Mouse (Mus musculus): ENCODE results near the gene Gm5901. TPM values are rescaled to one million over a fixed set of nuclear protein-coding genes. Genes with fewer than 3 reads are reported as not detected.
"Not testable (repeated sequence)": the region's sequence is repeated elsewhere in the genome, so short reads cannot be mapped to it uniquely, and the experiment has no call there.

Gene Gm5901
- total and polyA plus RNA-seq, 2 experiments from 2014 or later, result not detected

DNA sequence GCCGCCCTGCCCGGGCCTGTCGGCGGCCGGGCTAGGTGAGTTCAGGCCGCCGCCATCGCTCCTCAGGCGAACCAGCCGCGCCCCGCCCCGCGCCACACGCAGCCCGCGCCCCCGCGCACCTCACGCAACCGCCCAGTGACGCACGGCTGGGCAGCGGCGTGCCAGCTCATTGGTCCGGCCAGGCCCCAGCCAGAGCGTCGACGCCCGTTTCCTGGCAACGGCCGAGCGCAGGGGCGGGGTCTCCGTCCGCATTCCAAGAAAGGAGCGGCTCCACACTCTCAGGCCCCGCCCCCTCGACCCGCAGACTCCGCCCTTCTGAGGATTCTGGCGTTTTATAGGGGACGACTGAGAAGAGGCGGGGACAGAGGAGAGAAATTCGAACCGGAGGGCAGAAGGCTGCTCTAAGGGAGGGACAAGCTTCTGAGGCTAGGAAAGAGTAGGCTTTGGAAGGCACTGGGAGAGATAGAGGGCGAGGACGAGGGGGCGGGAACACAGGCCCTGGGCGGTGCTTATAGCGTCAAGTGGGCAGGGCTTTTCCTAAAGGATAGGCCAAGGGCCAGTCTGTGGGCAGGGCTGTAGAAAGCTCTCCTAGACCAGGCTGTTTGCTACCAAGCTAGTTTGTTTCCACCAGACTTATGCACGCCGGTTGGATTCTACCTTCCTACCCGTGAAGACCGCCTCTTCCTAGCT lies 25.2 kb downstream of the Gm5901 start, which contains the start of gene Fam160a2:
Gene Fam160a2, minus strand, starts transcription at position 120 of the 690 bp plus-strand sequence.
- Histone ChIP-seq H3K9ac (peak within 1 kb of the TSS; percentile 86), H3K4me3 (ENCODE audit: low read depth, low read length) (peak within 1 kb of the TSS; percentile 87), H3K27ac (ENCODE audit: low read depth, low read length) (peak within 1 kb of the TSS; percentile 78), H3K27me3 (ENCODE audit: insufficient read depth, low read length) (no peaks in the 10 kb centered on the region), H3K4me1 (ENCODE audit: insufficient read depth) (no peaks in the 10 kb centered on the region), H3K4me2 (ENCODE audit: low read depth) (peak within 1 kb of the TSS; percentile 86), H3K36me3 (ENCODE audit: insufficient read depth) (no peaks in the 10 kb centered on the region; the same call in 1 of the 2 replicates), H3K9me3 (ENCODE audit: low read length) (no peaks in the 10 kb centered on the region)
- DNase-seq (peak; percentile 100), ATAC-seq (peak; percentile 98)
- WGBS, result under 1% methylated on average over 54 of the region's 55 CpGs
- TF ChIP-seq CTCF (IDR thresholded peaks at IDR 0.05; ENCODE audit: low read depth), result no peak

DNA sequence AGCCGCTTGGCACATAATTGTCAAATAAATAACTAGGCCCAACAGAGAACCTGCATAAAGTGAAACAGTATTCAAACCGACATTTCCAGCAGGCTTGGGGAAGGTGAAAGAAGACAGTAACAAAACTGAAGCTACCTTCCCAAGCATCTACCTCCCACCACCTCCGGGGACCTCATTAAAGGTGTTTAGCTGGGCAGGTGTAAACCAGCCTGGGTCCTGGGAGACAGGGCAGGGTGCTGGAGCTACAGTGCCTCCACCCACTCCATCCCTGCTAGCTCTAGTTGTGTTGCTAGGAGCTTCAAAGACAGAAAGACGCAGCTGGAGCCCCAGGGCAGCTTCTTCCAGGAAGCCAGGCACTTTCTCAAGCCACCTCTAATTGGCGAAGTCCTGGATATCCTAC lies 29.4 kb downstream of the Gm5901 start, which contains the start of gene Cnga4:
Gene Cnga4, plus strand, starts transcription at position 301 of the 400 bp plus-strand sequence.
- no peaks in the 10 kb centered on the region for H3K36me3 ChIP-seq (ENCODE audit: insufficient read depth)
- DNase-seq (no peak), ATAC-seq (no peak)
- no peaks in the 10 kb centered on the region for H3K4me1 ChIP-seq (ENCODE audit: insufficient read depth)
- no peak for TF ChIP-seq CTCF (IDR thresholded peaks at IDR 0.05; ENCODE audit: low read depth)
- WGBS, result 81% methylated on average over 5 of the region's 5 CpGs
- no peak within 1 kb of the TSS for H3K4me3 ChIP-seq (ENCODE audit: low read depth, low read length)
- no peak within 1 kb of the TSS for H3K9ac ChIP-seq
- H3K4me2 ChIP-seq (ENCODE audit: low read depth), result no peak within 1 kb of the TSS
- H3K9me3 ChIP-seq (ENCODE audit: low read length), result no peaks in the 10 kb centered on the region
- H3K27ac ChIP-seq (ENCODE audit: low read depth, low read length), result no peak within 1 kb of the TSS
- no peaks in the 10 kb centered on the region for H3K27me3 ChIP-seq (ENCODE audit: insufficient read depth, low read length)

- Histone ChIP-seq H3K36me3 (ENCODE audit: insufficient read depth) (no peaks in the 10 kb centered on the region), H3K9me3 (ENCODE audit: low read length) (no peaks in the 10 kb centered on the region), H3K9ac (no peak overlapping the region), H3K27me3 (ENCODE audit: insufficient read depth, low read length) (no peaks in the 10 kb centered on the region), H3K4me3 (ENCODE audit: low read depth, low read length) (no peak overlapping the region), H3K4me1 (ENCODE audit: insufficient read depth) (no peaks in the 10 kb centered on the region), H3K4me2 (ENCODE audit: low read depth) (no peak overlapping the region), H3K27ac (ENCODE audit: low read depth, low read length) (no peak overlapping the region)
- WGBS, result 76% methylated on average over 1 of the region's 1 CpGs
- no peak for TF ChIP-seq CTCF (IDR thresholded peaks at IDR 0.05; ENCODE audit: low read depth)
- no peak for DNase-seq
- no peak for ATAC-seq
Observed at GRCm38 (mm10) chr7:105406322-105406721, 31.5 kb downstream of the Gm5901 start.

DNA sequence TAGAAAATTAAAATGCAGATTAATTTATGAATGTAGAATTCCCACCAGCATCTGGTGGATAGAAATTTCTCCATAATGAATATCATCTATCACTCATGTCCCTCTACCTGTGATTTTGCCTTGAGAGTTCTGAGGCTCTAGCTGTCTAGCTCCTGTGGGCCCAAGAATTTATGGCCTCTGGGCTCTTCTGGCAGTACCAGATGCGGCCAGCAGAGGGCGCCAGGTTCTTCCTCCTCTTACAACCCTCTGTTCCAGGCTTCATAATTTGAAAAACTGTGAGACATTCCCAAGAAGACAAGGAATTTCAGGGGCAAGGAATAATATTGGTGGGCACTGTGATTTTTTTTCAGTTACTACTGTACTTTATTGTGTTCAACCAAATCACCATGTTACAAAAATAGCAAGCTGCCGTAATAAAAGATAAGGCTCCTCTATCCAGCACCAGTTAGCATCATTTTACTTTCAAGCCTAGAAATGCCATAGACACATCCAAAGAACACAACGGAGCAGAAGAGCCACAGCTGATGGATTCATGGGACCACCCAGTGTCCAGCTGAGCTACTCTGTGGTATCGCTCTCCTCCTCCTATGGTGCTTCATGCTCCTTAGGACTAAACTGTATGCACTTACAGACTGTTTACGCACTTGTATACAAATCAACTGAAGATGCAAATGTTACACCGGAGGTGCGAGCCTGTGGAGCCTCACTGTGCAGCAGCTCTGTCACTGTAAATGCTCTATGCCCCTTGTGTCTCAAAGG lies 37.2 kb downstream of the Gm5901 start:
- H3K4me2 ChIP-seq (ENCODE audit: low read depth); H3K27me3 ChIP-seq (ENCODE audit: insufficient read depth, low read length); H3K27ac ChIP-seq (ENCODE audit: low read depth, low read length); H3K9me3 ChIP-seq (ENCODE audit: low read length); H3K4me3 ChIP-seq (ENCODE audit: low read depth, low read length); H3K9ac ChIP-seq; H3K4me1 ChIP-seq (ENCODE audit: insufficient read depth); H3K36me3 ChIP-seq (ENCODE audit: insufficient read depth): not testable (repeated sequence)
- TF ChIP-seq CTCF (IDR thresholded peaks at IDR 0.05; ENCODE audit: low read depth), result peak; percentile 87
- ATAC-seq, result peak; percentile 70
- 63% methylated on average over 8 of the region's 8 CpGs for WGBS
- DNase-seq, result peak; percentile 81

GRCm38 (mm10) chr7:105414385-105414784 lies 39.5 kb downstream of the Gm5901 start:
- WGBS, result 51% methylated on average over 6 of the region's 6 CpGs
- Histone ChIP-seq H3K4me3 (ENCODE audit: low read depth, low read length) (no peak overlapping the region), H3K27me3 (ENCODE audit: insufficient read depth, low read length) (no peaks in the 10 kb centered on the region), H3K4me1 (ENCODE audit: insufficient read depth) (no peaks in the 10 kb centered on the region), H3K9me3 (ENCODE audit: low read length) (no peaks in the 10 kb centered on the region), H3K36me3 (ENCODE audit: insufficient read depth) (no peaks in the 10 kb centered on the region), H3K9ac (no peak overlapping the region), H3K27ac (ENCODE audit: low read depth, low read length) (no peak overlapping the region), H3K4me2 (ENCODE audit: low read depth) (no peak overlapping the region)
- no peak for TF ChIP-seq CTCF (IDR thresholded peaks at IDR 0.05; ENCODE audit: low read depth)
- ATAC-seq (no peak), DNase-seq (no peak)

DNA sequence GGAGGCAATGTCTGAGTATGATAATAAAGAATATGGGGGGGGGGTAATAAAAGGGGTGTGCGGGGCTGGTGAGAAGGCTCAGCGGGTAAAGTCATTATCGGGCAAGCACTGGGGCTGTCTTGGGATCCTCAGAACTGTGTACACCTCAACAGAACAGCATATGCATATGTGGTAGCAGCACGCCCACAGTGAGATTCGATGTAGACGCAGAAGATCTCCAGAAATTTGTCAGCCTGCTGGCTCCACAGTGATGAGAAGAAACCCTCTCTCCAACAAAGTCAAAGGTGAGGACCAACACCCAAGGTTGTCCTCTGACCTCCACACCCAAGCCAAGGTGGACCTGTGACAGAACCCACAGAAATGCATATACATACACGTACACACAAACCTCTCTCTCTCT lies 41.7 kb downstream of the Gm5901 start:
- ATAC-seq (no peak), DNase-seq (no peak)
- Histone ChIP-seq H3K27me3 (ENCODE audit: insufficient read depth, low read length) (no peaks in the 10 kb centered on the region), H3K4me1 (ENCODE audit: insufficient read depth) (no peaks in the 10 kb centered on the region), H3K4me2 (ENCODE audit: low read depth) (no peak overlapping the region), H3K4me3 (ENCODE audit: low read depth, low read length) (no peak overlapping the region), H3K9ac (no peak overlapping the region), H3K36me3 (ENCODE audit: insufficient read depth) (no peaks in the 10 kb centered on the region), H3K27ac (ENCODE audit: low read depth, low read length) (no peak overlapping the region), H3K9me3 (ENCODE audit: low read length) (no peaks in the 10 kb centered on the region)
- WGBS, result 95% methylated on average over 7 of the region's 7 CpGs
- no peak for TF ChIP-seq CTCF (IDR thresholded peaks at IDR 0.05; ENCODE audit: low read depth)

GRCm38 (mm10) chr7:105418106-105418505 lies 43.3 kb downstream of the Gm5901 start:
- ATAC-seq, result peak; percentile 89
- peak overlapping the region; percentile 31; the same call in 1 of the 2 replicates for H3K27ac ChIP-seq (ENCODE audit: low read depth, low read length)
- H3K27me3 ChIP-seq (ENCODE audit: insufficient read depth, low read length), result no peaks in the 10 kb centered on the region
- no peaks in the 10 kb centered on the region for H3K36me3 ChIP-seq (ENCODE audit: insufficient read depth)
- no peaks in the 10 kb centered on the region for H3K4me1 ChIP-seq (ENCODE audit: insufficient read depth)
- H3K9me3 ChIP-seq (ENCODE audit: low read length), result no peaks in the 10 kb centered on the region
- no peak overlapping the region for H3K4me2 ChIP-seq (ENCODE audit: low read depth)
- H3K9ac ChIP-seq, result no peak overlapping the region
- WGBS, result 69% methylated on average over 5 of the region's 5 CpGs
- no peak for TF ChIP-seq CTCF (IDR thresholded peaks at IDR 0.05; ENCODE audit: low read depth)
- DNase-seq, result peak; percentile 27
- H3K4me3 ChIP-seq (ENCODE audit: low read depth, low read length), result no peak overlapping the region

Measured in forebrain, postnatal 0 days (tissue).